Comparison of ENCODE assay signal across 32 mouse cellular contexts in the genomic region with DNA sequence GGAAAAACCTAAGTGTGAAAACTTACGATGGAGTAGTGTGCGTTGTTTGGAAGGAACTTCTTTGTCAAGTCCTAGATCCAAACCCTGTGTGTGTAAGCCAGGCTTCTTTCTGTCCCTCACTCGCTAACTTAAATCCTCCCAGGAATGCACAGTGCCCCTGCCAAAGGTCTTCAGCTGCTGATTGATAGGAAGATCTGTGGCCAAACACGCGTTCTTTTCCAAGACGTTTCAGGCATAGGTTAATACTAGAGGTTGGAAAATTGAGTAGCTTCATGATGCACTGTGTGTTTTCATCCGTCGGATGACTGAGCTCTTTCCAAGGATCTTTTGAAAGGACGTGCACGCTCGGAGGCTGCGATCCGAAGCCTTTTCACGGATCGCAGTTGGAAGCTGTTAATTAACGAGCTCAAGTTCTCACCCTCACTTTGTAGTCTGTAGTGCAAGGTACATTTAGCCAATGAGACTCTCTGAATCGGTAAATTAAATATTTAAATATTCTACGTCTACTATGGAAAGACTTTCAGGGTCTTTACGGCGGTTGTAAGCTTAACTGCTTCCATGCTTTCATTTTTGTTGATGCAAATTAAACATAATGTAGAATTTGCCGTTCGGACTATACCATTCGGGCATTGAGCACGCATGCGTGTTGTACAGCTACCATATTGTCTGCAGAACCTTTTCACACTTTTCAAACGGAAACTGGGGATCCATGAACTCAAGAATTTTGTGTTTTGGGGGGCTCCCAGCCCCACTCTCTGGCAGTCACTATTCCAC. TPM values are rescaled to one million over a fixed set of nuclear protein-coding genes. Genes with fewer than 3 reads are reported as not detected.
A peak's percentile ranks its signal among the peaks of the same experiment; 100 is the strongest.
DNase-seq lines count a peak whose midpoint lies in the region; ATAC-seq and TF ChIP-seq lines count a peak whose summit lies in the region.
"Had no signal": no experiment of that assay in that cellular context is flagged by ENCODE, and none has a peak within 500 bp of the region (broad histone marks: within the 10 kb centered on the region; RNA-seq: fewer than 3 reads in every experiment).

No protein-coding gene starts in this region.

- H3K27ac ChIP-seq in kidney, embryonic 16.5 days (ENCODE audit: low read length), result 0 out of 2 replicates have a peak overlapping the region, but pooled peaks have one; percentile 12
- H3K27ac ChIP-seq in cortical plate, adult 2 months (ENCODE audit: insufficient read depth, low read length), result no peak overlapping the region
- H3K27ac ChIP-seq in forebrain, embryonic 12.5 days, result peak overlapping the region; percentile 61
- H3K27ac ChIP-seq in forebrain, postnatal 0 days (ENCODE audit: low read depth, low read length), result no peak overlapping the region
- H3K27ac ChIP-seq: embryonic facial prominence, embryonic 12.5 days; heart, embryonic 10.5 days; hindbrain, embryonic 12.5 days; kidney, postnatal 0 days; limb, embryonic 10.5 days; limb, embryonic 15.5 days; liver, embryonic 13.5 days; midbrain, embryonic 12.5 days; neural tube, embryonic 12.5 days had no signal

- H3K4me3 ChIP-seq in kidney, embryonic 16.5 days (ENCODE audit: low read length), result no peak overlapping the region
- H3K4me3 ChIP-seq in cortical plate, adult 2 months (ENCODE audit: insufficient read depth, low read length), result peak overlapping the region; percentile 33
- peak overlapping the region; percentile 13; the same call in 1 of the 2 replicates for H3K4me3 ChIP-seq in forebrain, embryonic 12.5 days (replicated peaks)
- H3K4me3 ChIP-seq in forebrain, postnatal 0 days (ENCODE audit: low read depth, low read length), result peak overlapping the region; percentile 34
- H3K4me3 ChIP-seq: embryonic facial prominence, embryonic 12.5 days; heart, embryonic 10.5 days; hindbrain, embryonic 12.5 days; limb, embryonic 10.5 days; limb, embryonic 15.5 days; liver, embryonic 13.5 days; megakaryocyte, embryonic 14.5 days; midbrain, embryonic 12.5 days; myocyte; neural tube, embryonic 12.5 days had no signal

- no peak overlapping the region for H3K4me2 ChIP-seq in kidney, embryonic 16.5 days (replicated peaks; ENCODE audit: low read depth, low read length)
- peak overlapping the region; percentile 35 for H3K4me2 ChIP-seq in forebrain, embryonic 12.5 days
- peak overlapping the region; percentile 50 for H3K4me2 ChIP-seq in forebrain, postnatal 0 days (ENCODE audit: low read depth)
- H3K4me2 ChIP-seq: embryonic facial prominence, embryonic 12.5 days; hindbrain, embryonic 12.5 days; limb, embryonic 15.5 days; liver, embryonic 13.5 days; midbrain, embryonic 12.5 days; neural tube, embryonic 12.5 days had no signal

- TF ChIP-seq POLR2A in cortical plate, adult 2 months (IDR thresholded peaks at IDR 0.05; ENCODE audit: extremely low read depth, insufficient read depth, low read length), result no peak

- no peak for TF ChIP-seq CTCF in cortical plate, adult 2 months (IDR thresholded peaks at IDR 0.05; ENCODE audit: extremely low read depth, insufficient read depth, low read length)
- TF ChIP-seq CTCF in forebrain, postnatal 0 days (IDR thresholded peaks at IDR 0.05; ENCODE audit: low read depth), result no peak

- no peak overlapping the region for H3K9ac ChIP-seq in kidney, embryonic 16.5 days (replicated peaks; ENCODE audit: low read length)
- H3K9ac ChIP-seq in forebrain, embryonic 12.5 days, result no peak overlapping the region
- H3K9ac ChIP-seq in forebrain, postnatal 0 days, result 0 out of 2 replicates have a peak overlapping the region, but pooled peaks have one; percentile 3
- H3K9ac ChIP-seq: embryonic facial prominence, embryonic 12.5 days; hindbrain, embryonic 12.5 days; limb, embryonic 15.5 days; liver, embryonic 13.5 days; midbrain, embryonic 12.5 days; neural tube, embryonic 12.5 days had no signal

- H3K36me3 ChIP-seq in kidney, embryonic 16.5 days (ENCODE audit: insufficient read depth, low read length), result peaks cover 16% of the 10 kb centered on the region
- H3K36me3 ChIP-seq in forebrain, embryonic 12.5 days (replicated peaks), result no peaks in the 10 kb centered on the region
- no peaks in the 10 kb centered on the region for H3K36me3 ChIP-seq in forebrain, postnatal 0 days (ENCODE audit: insufficient read depth)
- H3K36me3 ChIP-seq: embryonic facial prominence, embryonic 12.5 days; hindbrain, embryonic 12.5 days; limb, embryonic 10.5 days; limb, embryonic 15.5 days; liver, embryonic 13.5 days; midbrain, embryonic 12.5 days; neural tube, embryonic 12.5 days had no signal

- peaks cover 18% of the 10 kb centered on the region; the same call in 1 of the 2 replicates for H3K9me3 ChIP-seq in kidney, embryonic 16.5 days (ENCODE audit: low read length)
- no peaks in the 10 kb centered on the region for H3K9me3 ChIP-seq in forebrain, embryonic 12.5 days
- H3K9me3 ChIP-seq in forebrain, postnatal 0 days (ENCODE audit: low read length), result no peaks in the 10 kb centered on the region
- H3K9me3 ChIP-seq: embryonic facial prominence, embryonic 12.5 days; heart, embryonic 10.5 days; limb, embryonic 15.5 days; liver, embryonic 13.5 days had no signal

- ATAC-seq in kidney, embryonic 16.5 days (ENCODE audit: low FRiP score, low TSS enrichment), result no peak
- ATAC-seq in forebrain, embryonic 12.5 days (ENCODE audit: low FRiP score), result peak; percentile 74; the same call in 1 of the 2 replicates
- ATAC-seq in forebrain, postnatal 0 days, result peak; percentile 78
- ATAC-seq: lung, postnatal 0 days had no signal

- DNase-seq in kidney, postnatal 10 days, result no peak
- peak; percentile 55 for DNase-seq in forebrain, postnatal 0 days
- no peak for DNase-seq in right cerebral cortex, postnatal 4 days
- no peak for DNase-seq in layer of hippocampus, postnatal 36 days
- DNase-seq: adrenal gland, adult 8-10 months; B cell, adult 2 months; cerebellum, adult 8-10 months; cerebellum, postnatal 25 days; embryo, embryonic 11 days; gastrocnemius, postnatal 14 days; heart, postnatal 36 days; kidney, adult 18-20 months; liver, embryonic 13.5 days; lung, adult 18-20 months; lung, postnatal 4 days; right cerebral cortex, adult 18-20 months had no signal

- peaks cover 15% of the 10 kb centered on the region for H3K4me1 ChIP-seq in kidney, embryonic 16.5 days (ENCODE audit: insufficient read depth, low read length)
- peaks cover 1% of the 10 kb centered on the region; the same call in 1 of the 2 replicates for H3K4me1 ChIP-seq in cortical plate, adult 2 months (ENCODE audit: control insufficient read depth, insufficient read depth, low read length)
- H3K4me1 ChIP-seq in forebrain, embryonic 12.5 days, result peaks cover 14% of the 10 kb centered on the region; the same call in 1 of the 2 replicates
- H3K4me1 ChIP-seq in forebrain, postnatal 0 days (ENCODE audit: insufficient read depth), result no peaks in the 10 kb centered on the region
- H3K4me1 ChIP-seq: limb, embryonic 10.5 days; liver, embryonic 13.5 days; megakaryocyte, embryonic 14.5 days; neural tube, embryonic 12.5 days had no signal

- 90% methylated on average over 26 of the region's 26 CpGs for WGBS in kidney, embryonic 16.5 days
- 40% methylated on average over 26 of the region's 26 CpGs for WGBS in forebrain, embryonic 12.5 days
- WGBS in forebrain, postnatal 0 days, result 24% methylated on average over 26 of the region's 26 CpGs

- H3K27me3 ChIP-seq in kidney, embryonic 16.5 days (ENCODE audit: insufficient read depth, low read length), result no peaks in the 10 kb centered on the region
- H3K27me3 ChIP-seq in forebrain, embryonic 12.5 days, result no peaks in the 10 kb centered on the region
- H3K27me3 ChIP-seq in forebrain, postnatal 0 days (ENCODE audit: insufficient read depth, low read length), result no peaks in the 10 kb centered on the region
- H3K27me3 ChIP-seq: CH12.LX; embryonic facial prominence, embryonic 12.5 days; hindbrain, embryonic 12.5 days; limb, embryonic 15.5 days; liver, embryonic 13.5 days; megakaryocyte, embryonic 14.5 days; midbrain, embryonic 12.5 days; neural tube, embryonic 12.5 days had no signal

RNA-seq across cellular contexts. Expression of a gene that starts 33.2 kb away (rescaled TPM):
- polyA plus RNA-seq in kidney, embryonic 16.5 days (2015; fragmentation: Nextera tagmentation; extraction: Ambion mirVana), result 13.4 and 13.6 TPM in 2 replicates
- 2.6 and 2.8 TPM in 2 replicates for polyA plus RNA-seq in cortical plate, adult 2 months (2012; rRNA removed)
- 13.3 and 13.4 TPM in 2 replicates for polyA plus RNA-seq in forebrain, embryonic 12.5 days (2016; fragmentation: Nextera tagmentation; extraction: Ambion mirVana)
- total RNA-seq in forebrain, postnatal 0 days (2014; rRNA removed), result 2.7 and 5.0 TPM in 2 replicates
- polyA plus RNA-seq in forebrain, postnatal 0 days (2015; fragmentation: Nextera tagmentation; extraction: Ambion mirVana), result 2.2 and 3.0 TPM in 2 replicates
- 1 to 10 TPM; 2.1 to 2.4 TPM for total RNA-seq in layer of hippocampus, postnatal 36 days (2021)
- total RNA-seq: CH12.LX; granulocyte monocyte progenitor cell, adult 5-6 weeks had no signal

Comparison
In these comparisons a context has a peak if more than half of its experiments do, and no peak if none do; other contexts are left out.
1. H3K27ac ChIP-seq: peak in kidney, embryonic 16.5 days (single experiment) and forebrain, embryonic 12.5 days (single experiment); none in cortical plate, adult 2 months (single experiment) and forebrain, postnatal 0 days (single experiment).